Mouse (Mus musculus): ENCODE measurements around the gene Pcnx2.

- no peak for TF ChIP-seq CTCF (IDR thresholded peaks at IDR 0.05; ENCODE audit: low read depth, low read length)
- no peak for TF ChIP-seq GATA1 (IDR thresholded peaks at IDR 0.05; ENCODE audit: borderline replicate concordance, low read length)
- TF ChIP-seq TAL1 (conservative IDR thresholded peaks at IDR 0.05; ENCODE audit: low read depth, low read length): no peak
Observed at GRCm38 (mm10) chr8:125856160-125856559, 42.0 kb downstream of the Pcnx2 start.

All from G1E (cell line).